Mouse (Mus musculus): Measurements from ENCODE around the gene Fam228b. TPM values are rescaled to one million over a fixed set of nuclear protein-coding genes. Genes with fewer than 3 reads are reported as not detected.
"Not testable (repeated sequence)": the region's sequence is repeated elsewhere in the genome, so short reads cannot be mapped to it uniquely, and the experiment has no call there.

Fam228b gene
- total RNA-seq, 2 experiments from 2014 or later: 13.2 to 14.1 TPM

GRCm38 (mm10) chr12:4744486-4744885, 24.6 kb downstream of the Fam228b start:
- no peak for DNase-seq (ENCODE audit: low spot score in 2 of 2)

DNA sequence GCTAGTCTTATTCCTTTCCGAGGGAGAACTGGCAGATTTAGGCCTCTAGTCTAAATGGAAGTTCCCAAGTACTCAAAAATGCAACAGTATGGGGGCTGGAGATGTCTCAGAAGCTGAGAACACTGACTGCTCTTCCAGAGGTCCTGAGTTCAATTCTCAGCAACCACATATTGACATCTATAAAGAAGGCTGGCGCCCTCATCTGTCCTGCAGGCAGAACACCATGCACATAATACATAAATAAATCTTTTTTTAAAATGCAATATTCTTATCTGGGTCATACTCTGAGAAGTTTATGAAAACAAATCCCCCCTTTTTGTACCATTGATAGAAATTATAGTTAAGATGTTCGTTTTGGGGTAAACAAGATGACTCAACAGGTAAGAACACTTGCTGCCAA, 26.9 kb downstream of the Fam228b start:
- no peak for DNase-seq (ENCODE audit: low spot score in 2 of 2)

DNA sequence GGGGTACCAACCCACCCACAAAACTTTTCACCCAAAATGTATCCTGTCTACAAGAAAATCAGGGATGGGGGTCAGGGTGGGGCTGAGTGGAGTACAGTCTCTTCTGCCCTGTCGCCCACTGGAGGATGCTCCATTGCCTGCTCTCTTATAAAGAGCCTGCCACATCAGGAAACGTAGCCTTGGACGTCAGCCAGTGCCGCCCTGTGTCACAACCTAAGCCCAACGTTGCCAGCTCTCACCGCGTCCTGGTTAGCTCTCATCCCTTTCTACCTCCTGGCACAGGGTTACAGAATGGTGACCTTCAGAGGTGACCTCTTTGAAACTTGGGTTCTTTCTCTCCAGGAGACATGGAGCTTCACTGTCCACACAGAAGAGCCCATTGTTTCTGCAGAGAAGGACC, 28.2 kb downstream of the Fam228b start:
- DNase-seq (ENCODE audit: low spot score in 2 of 2): no peak

- DNase-seq (ENCODE audit: low spot score in 2 of 2): no peak
These were observed 31.0 kb downstream of the Fam228b start, which contains the start of gene Fam228a for GRCm38 (mm10) chr12:4738031-4738576. Fam228a (minus strand) TSS chr12:4738430.

DNA sequence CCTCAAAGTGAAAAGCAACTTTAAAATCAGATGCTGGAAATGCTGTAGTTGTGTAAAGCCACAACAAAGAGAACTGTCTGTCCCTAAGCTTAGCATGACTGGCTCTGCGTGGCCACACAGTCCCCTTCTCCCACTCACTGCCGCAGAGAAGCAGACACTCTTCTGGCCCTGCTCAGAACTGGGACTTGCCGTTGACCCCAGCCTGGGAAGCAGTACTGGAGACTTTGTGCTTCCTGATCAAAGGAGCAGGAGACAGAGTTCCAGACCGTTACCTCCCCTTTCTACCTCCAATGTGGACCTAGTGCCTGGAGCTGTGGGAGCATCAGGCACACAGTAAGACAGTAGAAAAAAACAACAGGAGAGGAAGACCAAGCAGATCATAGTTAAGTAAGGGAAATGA, 36.7 kb downstream of the Fam228b start:
- no peak for DNase-seq (ENCODE audit: low spot score in 2 of 2)

- DNase-seq (ENCODE audit: low spot score in 2 of 2): no peak
These were observed 37.4 kb downstream of the Fam228b start for GRCm38 (mm10) chr12:4731629-4732028.

- DNase-seq (ENCODE audit: low spot score in 2 of 2): no peak
These were observed 39.9 kb downstream of the Fam228b start for GRCm38 (mm10) chr12:4729165-4729564.

GRCm38 (mm10) chr12:4719762-4720754, 49.0 kb downstream of the Fam228b start:
- DNase-seq (ENCODE audit: low spot score in 2 of 2): no peak

GRCm38 (mm10) chr12:4719066-4719761, 49.9 kb downstream of the Fam228b start:
- DNase-seq (ENCODE audit: low spot score in 2 of 2): no peak

GRCm38 (mm10) chr12:4717417-4717816, 51.6 kb downstream of the Fam228b start:
- no peak for DNase-seq (ENCODE audit: low spot score in 2 of 2)

GRCm38 (mm10) chr12:4715606-4716005, 53.5 kb downstream of the Fam228b start:
- no peak for DNase-seq (ENCODE audit: low spot score in 2 of 2)

DNA sequence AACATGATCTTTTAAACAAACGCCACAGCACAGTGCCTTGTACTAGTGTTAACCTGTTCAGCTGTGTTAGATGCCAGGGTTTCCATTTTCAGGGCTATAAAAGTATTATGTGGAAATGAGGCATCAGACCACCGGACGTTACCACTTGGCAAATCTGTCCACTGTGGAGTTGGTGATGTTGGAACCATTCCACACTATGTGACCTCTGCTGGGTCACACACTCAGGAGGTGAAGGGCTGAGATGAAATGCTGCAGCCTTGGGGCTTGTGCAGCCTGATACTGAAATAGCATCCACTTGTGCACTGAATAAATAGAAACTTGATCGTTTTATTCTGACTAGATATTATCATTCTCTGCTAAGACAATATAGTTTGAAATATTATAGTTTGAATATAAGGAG, 55.7 kb downstream of the Fam228b start:
- DNase-seq (ENCODE audit: low spot score in 2 of 2): no peak

DNA sequence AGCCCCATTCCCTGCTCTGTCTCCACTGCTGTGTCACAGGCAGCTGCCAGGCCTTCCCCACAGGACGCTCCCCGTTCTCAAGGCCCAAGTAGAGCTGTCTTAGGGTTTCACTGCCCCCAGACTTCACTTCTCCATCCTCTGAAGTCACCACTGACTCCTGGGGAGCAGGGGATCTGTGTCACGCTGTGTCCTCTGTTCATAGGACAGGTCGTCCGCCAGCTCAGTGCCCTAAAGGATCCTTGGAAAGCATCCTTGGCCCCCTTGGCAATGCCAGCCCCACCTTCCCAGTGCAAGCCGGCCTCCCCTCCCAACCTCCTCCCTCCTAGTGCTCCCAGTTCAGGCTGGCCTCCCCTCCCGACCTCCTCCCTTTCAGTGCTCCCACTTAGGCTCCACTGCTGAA, 59.1 kb downstream of the Fam228b start:
- DNase-seq (ENCODE audit: low spot score in 2 of 2): no peak

DNA sequence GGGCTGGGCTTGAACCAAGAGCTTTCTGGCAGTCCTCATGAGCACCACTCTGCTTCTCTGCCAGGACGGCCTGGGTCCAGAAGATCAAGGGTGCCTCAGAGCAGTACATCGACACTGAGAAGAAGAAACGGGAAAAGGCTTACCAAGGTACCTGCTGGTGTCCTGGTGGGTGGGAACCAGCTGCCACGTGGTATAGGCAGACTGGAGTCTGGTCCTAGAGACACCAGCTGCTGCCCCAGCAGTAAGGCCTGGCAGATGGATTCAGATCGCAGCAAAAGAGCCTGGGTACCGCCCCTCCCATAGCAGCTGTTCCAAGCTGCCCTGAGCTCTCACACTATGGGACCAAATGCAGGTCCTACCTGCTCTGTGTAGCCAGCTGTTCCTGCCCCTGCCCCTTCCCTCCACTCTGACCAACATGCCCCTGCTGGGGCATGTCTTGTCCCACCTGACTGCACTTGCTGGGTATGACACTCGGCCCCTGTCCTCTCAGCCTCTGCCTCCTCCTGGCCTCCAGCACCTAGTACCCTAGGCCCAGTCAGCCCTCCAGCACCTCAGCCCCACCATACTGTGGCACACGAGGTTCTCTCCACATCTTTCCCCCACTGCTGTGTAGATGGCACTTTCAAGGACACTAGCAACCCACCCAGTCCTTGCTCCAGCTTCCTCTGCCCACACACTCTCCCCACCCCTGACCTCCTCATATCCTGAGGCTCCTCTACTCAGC, 60.0 kb downstream of the Fam228b start:
- DNase-seq (ENCODE audit: low spot score in 2 of 2): no peak

DNA sequence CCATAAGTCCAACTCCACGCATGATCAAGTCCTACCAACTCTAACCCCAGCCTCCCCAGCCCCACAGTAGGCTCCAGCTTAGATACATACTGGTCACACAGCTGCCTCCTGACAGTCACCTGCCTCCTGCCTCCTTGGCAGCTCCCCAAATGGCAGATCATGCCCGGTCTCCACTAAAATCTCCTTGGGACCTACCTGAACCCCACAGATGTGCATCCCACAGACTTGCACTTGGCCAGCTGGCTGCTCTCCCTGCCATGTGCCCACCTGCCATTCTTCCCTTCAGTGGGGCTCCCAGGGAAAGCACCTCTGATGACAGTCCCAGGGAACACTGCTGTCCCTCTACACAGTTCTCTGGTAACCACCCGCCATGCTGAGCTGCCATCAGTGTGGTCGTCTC, 60.8 kb downstream of the Fam228b start:
- no peak for DNase-seq (ENCODE audit: low spot score in 2 of 2)

- DNase-seq (ENCODE audit: low spot score in 2 of 2): no peak
These were observed 61.5 kb downstream of the Fam228b start for GRCm38 (mm10) chr12:4707488-4708017.

GRCm38 (mm10) chr12:4706901-4707300, 62.2 kb downstream of the Fam228b start:
- no peak for DNase-seq (ENCODE audit: low spot score in 2 of 2)

DNA sequence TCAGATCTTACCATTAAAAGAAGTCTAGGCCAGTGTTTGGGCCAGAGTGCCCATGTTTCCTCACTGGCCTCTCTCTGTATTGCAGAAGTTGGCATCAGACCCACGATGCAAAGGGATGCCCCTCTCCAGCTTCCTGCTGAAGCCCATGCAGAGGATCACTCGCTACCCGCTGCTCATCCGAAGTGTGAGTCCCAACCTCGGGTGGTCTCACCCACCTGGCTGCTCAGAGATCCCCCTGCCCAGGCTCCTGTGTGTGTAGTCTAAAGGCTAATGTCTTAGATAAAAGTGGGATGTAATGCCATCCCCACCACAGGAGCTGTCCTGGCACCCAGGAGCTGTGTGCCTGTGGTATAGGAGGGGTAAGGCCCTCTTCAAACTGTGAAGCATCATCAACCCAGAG, 62.9 kb downstream of the Fam228b start:
- DNase-seq (ENCODE audit: low spot score in 2 of 2): no peak

DNA sequence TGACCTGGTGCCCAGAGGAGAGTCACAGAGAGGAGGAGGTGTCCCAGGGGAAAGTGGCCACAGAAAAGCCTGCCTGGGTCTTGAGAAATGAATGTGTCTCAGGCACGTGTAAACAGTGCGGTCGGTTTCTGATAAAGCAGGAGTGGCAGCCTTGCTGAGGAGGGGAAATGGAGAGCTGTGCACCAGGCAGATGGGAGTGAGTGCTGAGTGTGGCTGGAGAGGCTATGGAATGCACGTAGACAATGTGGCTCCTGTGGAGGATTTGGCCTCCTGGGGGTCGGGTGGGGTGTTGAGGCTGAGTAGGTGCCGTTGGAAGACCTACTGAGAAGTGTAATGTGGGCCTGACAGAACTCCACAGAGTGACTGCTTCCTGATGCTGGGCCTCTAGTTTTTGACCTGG, 63.4 kb downstream of the Fam228b start:
- DNase-seq (ENCODE audit: low spot score in 2 of 2): not testable (repeated sequence)

- DNase-seq (ENCODE audit: low spot score in 2 of 2): no peak
These were observed 74.5 kb downstream of the Fam228b start for GRCm38 (mm10) chr12:4694534-4694933.

DNA sequence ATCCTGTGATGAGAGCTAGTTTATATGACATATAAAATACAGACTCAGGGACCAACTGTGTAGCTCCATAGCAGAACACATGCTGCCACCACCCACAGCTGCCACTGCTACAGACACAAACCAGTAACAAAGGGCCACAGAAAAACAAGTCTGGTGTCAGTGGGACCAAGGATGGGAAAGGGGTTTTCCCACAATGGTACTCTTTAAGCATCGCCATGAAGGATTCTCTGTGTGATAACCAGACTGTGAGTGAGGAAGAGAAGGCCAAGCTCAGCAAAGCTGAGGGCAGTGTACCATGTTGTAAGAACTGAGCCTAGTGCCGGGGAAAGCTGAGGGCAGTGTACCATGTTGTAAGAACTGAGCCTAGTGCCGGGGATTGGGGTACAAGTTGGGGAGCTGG, 77.9 kb downstream of the Fam228b start:
- DNase-seq (ENCODE audit: low spot score in 2 of 2): no peak
